Mouse (Mus musculus) limb, embryonic 12.5 days (tissue): ENCODE results near the gene Pla2g2c. TPM values are rescaled to one million over a fixed set of nuclear protein-coding genes. Genes with fewer than 3 reads are reported as not detected.

ENCODE experiments used
- ATAC-seq: fragments of 200-750 bp; cut with Nextera tagmentation; 2 replicates; pipeline ENCODE4 v1.8.0; 2017; ENCODE audit warnings: low read depth, moderate TSS enrichment; ENCODE audit not compliant: insufficient number of reproducible peaks, insufficient read depth, low FRiP score, low TSS enrichment
- H3K27ac ChIP-seq: fragments of 300-500 bp; sonication (generic); 2 replicates; pipeline ENCODE4 v1.5.1; 2016; ENCODE audit warnings: mild to moderate bottlenecking, moderate library complexity
- H3K27me3 ChIP-seq: fragments of 300-500 bp; sonication (generic); 2 replicates; pipeline ENCODE4 v1.6.1; 2016; ENCODE audit warnings: mild to moderate bottlenecking, moderate library complexity
- H3K36me3 ChIP-seq: fragments of 300-500 bp; sonication (generic); 2 replicates; pipeline ENCODE4 v1.6.1; 2016; ENCODE audit warnings: mild to moderate bottlenecking, moderate library complexity
- H3K4me1 ChIP-seq: fragments of 300-500 bp; sonication (generic); replicated peaks from 2 replicates; pipeline ENCODE4 v1.6.1; 2016
- H3K4me2 ChIP-seq: fragments of 300-500 bp; sonication (generic); 2 replicates; pipeline ENCODE4 v1.6.1; 2016; ENCODE audit warnings: mild to moderate bottlenecking, moderate library complexity
- H3K4me3 ChIP-seq: fragments of 300-500 bp; sonication (generic); replicated peaks from 2 replicates; pipeline ENCODE4 v1.5.1; 2016; ENCODE audit warnings: mild to moderate bottlenecking
- H3K9ac ChIP-seq: fragments of 300-500 bp; sonication (generic); replicated peaks from 2 replicates; pipeline ENCODE4 v1.6.1; 2016; ENCODE audit warnings: mild to moderate bottlenecking, moderate library complexity
- H3K9me3 ChIP-seq: fragments of 300-500 bp; sonication (generic); 2 replicates; pipeline ENCODE4 v1.6.1; 2016; ENCODE audit warnings: mild to moderate bottlenecking, moderate library complexity
- WGBS: fragments of 180-500 bp; shearing (Covaris S2); methylation state at CpG from one replicate; pipeline ENCODE4 v1.1.7; 2016; 5-methylcytosine and 5-hydroxymethylcytosine counted together
- polyA plus RNA-seq: library from polyadenylated mRNA; unstranded; fragments of >200 nt; fragmentation: Nextera tagmentation; extraction: Ambion mirVana; gene quantifications from 2 replicates; pipeline ENCODE4 v1.2.1, GENCODE M21; 2016

Gene Pla2g2c
- polyA plus RNA-seq, 1 experiment from 2014 or later: 0.92 TPM

- Histone ChIP-seq H3K4me1 (peaks cover 18% of the 10 kb centered on the region), H3K4me3 (no peak overlapping the region), H3K9ac (no peak overlapping the region), H3K36me3 (no peaks in the 10 kb centered on the region), H3K27ac (no peak overlapping the region), H3K27me3 (no peaks in the 10 kb centered on the region), H3K4me2 (no peak overlapping the region), H3K9me3 (peaks cover 4% of the 10 kb centered on the region; the same call in 1 of the 2 replicates)
- 85% methylated on average over 3 of the region's 3 CpGs for WGBS
- ATAC-seq: no peak
These were observed 29.0 kb downstream of the Pla2g2c start for GRCm38 (mm10) chr4:138753608-138754007.

GRCm38 (mm10) chr4:138754432-138754831, 29.8 kb downstream of the Pla2g2c start:
- peaks cover 18% of the 10 kb centered on the region for H3K4me1 ChIP-seq
- H3K27me3 ChIP-seq: 0 out of 2 replicates have a peak, but pooled peaks cover 4% of the 10 kb centered on the region
- no peak overlapping the region for H3K9ac ChIP-seq
- no peak for ATAC-seq
- no peaks in the 10 kb centered on the region for H3K36me3 ChIP-seq
- no peak overlapping the region for H3K27ac ChIP-seq
- peaks cover 4% of the 10 kb centered on the region; the same call in 1 of the 2 replicates for H3K9me3 ChIP-seq
- 81% methylated on average over 9 of the region's 9 CpGs for WGBS
- no peak overlapping the region for H3K4me2 ChIP-seq
- H3K4me3 ChIP-seq: no peak overlapping the region

GRCm38 (mm10) chr4:138755439-138755838, 30.8 kb downstream of the Pla2g2c start:
- 75% methylated on average over 4 of the region's 4 CpGs for WGBS
- Histone ChIP-seq H3K27ac (no peak overlapping the region), H3K4me3 (no peak overlapping the region), H3K9me3 (peaks cover 4% of the 10 kb centered on the region; the same call in 1 of the 2 replicates), H3K4me2 (no peak overlapping the region), H3K36me3 (no peaks in the 10 kb centered on the region), H3K27me3 (0 out of 2 replicates have a peak, but pooled peaks cover 4% of the 10 kb centered on the region), H3K4me1 (peaks cover 18% of the 10 kb centered on the region), H3K9ac (0 out of 2 replicates have a peak overlapping the region, but pooled peaks have one; percentile 18)
- no peak for ATAC-seq

- Histone ChIP-seq H3K4me3 (no peak overlapping the region), H3K9me3 (peaks cover 4% of the 10 kb centered on the region; the same call in 1 of the 2 replicates), H3K4me1 (peaks cover 18% of the 10 kb centered on the region), H3K9ac (no peak overlapping the region), H3K27me3 (0 out of 2 replicates have a peak, but pooled peaks cover 4% of the 10 kb centered on the region), H3K27ac (no peak overlapping the region), H3K36me3 (no peaks in the 10 kb centered on the region), H3K4me2 (no peak overlapping the region)
- 56% methylated on average over 11 of the region's 11 CpGs for WGBS
- no peak for ATAC-seq
These were observed 31.4 kb downstream of the Pla2g2c start for GRCm38 (mm10) chr4:138755983-138756382.

- Histone ChIP-seq H3K27me3 (0 out of 2 replicates have a peak, but pooled peaks cover 4% of the 10 kb centered on the region), H3K36me3 (no peaks in the 10 kb centered on the region), H3K27ac (no peak within 1 kb of the TSS), H3K4me1 (peaks cover 18% of the 10 kb centered on the region), H3K9ac (no peak within 1 kb of the TSS), H3K4me3 (no peak within 1 kb of the TSS), H3K4me2 (no peak within 1 kb of the TSS; the same call in 1 of the 2 replicates), H3K9me3 (peaks cover 4% of the 10 kb centered on the region; the same call in 1 of the 2 replicates)
- ATAC-seq: no peak
- WGBS: 73% methylated on average over 8 of the region's 8 CpGs
These were observed 32.8 kb downstream of the Pla2g2c start, which contains the start of gene Pla2g2f for GRCm38 (mm10) chr4:138757416-138757815. Gene Pla2g2f, minus strand, starts transcription at chr4:138757626.

GRCm38 (mm10) chr4:138762266-138762665, 37.7 kb downstream of the Pla2g2c start:
- ATAC-seq: no peak
- no peak overlapping the region for H3K27ac ChIP-seq
- 79% methylated on average over 9 of the region's 9 CpGs for WGBS
- H3K9ac ChIP-seq: no peak overlapping the region
- H3K4me2 ChIP-seq: no peak overlapping the region
- no peaks in the 10 kb centered on the region for H3K36me3 ChIP-seq
- H3K4me3 ChIP-seq: no peak overlapping the region
- H3K27me3 ChIP-seq: 0 out of 2 replicates have a peak, but pooled peaks cover 4% of the 10 kb centered on the region
- no peaks in the 10 kb centered on the region for H3K4me1 ChIP-seq
- H3K9me3 ChIP-seq: no peaks in the 10 kb centered on the region

- Histone ChIP-seq H3K36me3 (no peaks in the 10 kb centered on the region), H3K4me2 (no peak overlapping the region), H3K27me3 (0 out of 2 replicates have a peak, but pooled peaks cover 5% of the 10 kb centered on the region), H3K4me1 (no peaks in the 10 kb centered on the region), H3K9ac (no peak overlapping the region), H3K4me3 (no peak overlapping the region), H3K27ac (no peak overlapping the region), H3K9me3 (no peaks in the 10 kb centered on the region)
- 81% methylated on average over 10 of the region's 10 CpGs for WGBS
- ATAC-seq: no peak
These were observed 47.4 kb downstream of the Pla2g2c start for GRCm38 (mm10) chr4:138771970-138772369.

GRCm38 (mm10) chr4:138772386-138772785, 47.8 kb downstream of the Pla2g2c start:
- WGBS: 81% methylated on average over 5 of the region's 5 CpGs
- H3K4me2 ChIP-seq: no peak overlapping the region
- H3K4me3 ChIP-seq: no peak overlapping the region
- H3K27ac ChIP-seq: no peak overlapping the region
- no peaks in the 10 kb centered on the region for H3K36me3 ChIP-seq
- ATAC-seq: no peak
- no peaks in the 10 kb centered on the region for H3K9me3 ChIP-seq
- H3K9ac ChIP-seq: no peak overlapping the region
- 0 out of 2 replicates have a peak, but pooled peaks cover 5% of the 10 kb centered on the region for H3K27me3 ChIP-seq
- H3K4me1 ChIP-seq: peaks cover 2% of the 10 kb centered on the region

- Histone ChIP-seq H3K4me2 (no peak within 1 kb of the TSS), H3K4me1 (peaks cover 10% of the 10 kb centered on the region), H3K27me3 (0 out of 2 replicates have a peak, but pooled peaks cover 8% of the 10 kb centered on the region), H3K36me3 (no peaks in the 10 kb centered on the region), H3K4me3 (no peak within 1 kb of the TSS), H3K9ac (no peak within 1 kb of the TSS), H3K9me3 (no peaks in the 10 kb centered on the region), H3K27ac (no peak within 1 kb of the TSS)
- 87% methylated on average over 6 of the region's 6 CpGs for WGBS
- ATAC-seq: no peak
These were observed 50.8 kb downstream of the Pla2g2c start, which contains the start of gene Pla2g2d for GRCm38 (mm10) chr4:138775435-138775834. Gene Pla2g2d, plus strand, starts transcription at chr4:138775735.

- no peak overlapping the region for H3K27ac ChIP-seq
These were observed 53.1 kb downstream of the Pla2g2c start for GRCm38 (mm10) chr4:138777417-138778407.

GRCm38 (mm10) chr4:138780300-138780699, 55.7 kb downstream of the Pla2g2c start:
- peaks cover 10% of the 10 kb centered on the region for H3K4me1 ChIP-seq
- H3K27me3 ChIP-seq: 0 out of 2 replicates have a peak, but pooled peaks cover 8% of the 10 kb centered on the region
- H3K36me3 ChIP-seq: no peaks in the 10 kb centered on the region
- H3K4me3 ChIP-seq: no peak overlapping the region
- WGBS: 87% methylated on average over 5 of the region's 5 CpGs
- H3K27ac ChIP-seq: no peak overlapping the region
- H3K4me2 ChIP-seq: no peak overlapping the region
- ATAC-seq: no peak
- H3K9me3 ChIP-seq: no peaks in the 10 kb centered on the region
- no peak overlapping the region for H3K9ac ChIP-seq

More at GRCm38 (mm10) chr4:138777417-138778407, 53.1 kb downstream of the Pla2g2c start:
- Histone ChIP-seq H3K36me3 (no peaks in the 10 kb centered on the region), H3K4me2 (no peak overlapping the region), H3K9ac (no peak overlapping the region), H3K4me3 (no peak overlapping the region), H3K4me1 (peaks cover 10% of the 10 kb centered on the region), H3K27me3 (0 out of 2 replicates have a peak, but pooled peaks cover 8% of the 10 kb centered on the region), H3K9me3 (no peaks in the 10 kb centered on the region)
- WGBS: 35% methylated on average over 20 of the region's 20 CpGs
- ATAC-seq: no peak
